Mouse (Mus musculus) C2C12 (cell line): Measurements from ENCODE around the gene Rnf217.
A peak's percentile ranks its signal among the peaks of the same experiment; 100 is the strongest.

ENCODE experiments used
- CEBPB ChIP-seq: IDR thresholded peaks from one replicate; pipeline ENCODE4 v1.6.1; 2011; ENCODE audit warnings: low read depth, mild to moderate bottlenecking, control low read depth, moderate library complexity
- CTCF ChIP-seq: IDR thresholded peaks from one replicate; pipeline ENCODE4 v1.5.1; 2011; ENCODE audit not compliant: control insufficient read depth, insufficient read depth, insufficient read length
- FOSL1 ChIP-seq: IDR thresholded peaks from one replicate; pipeline ENCODE4 v1.8.0; 2011; ENCODE audit warnings: mild to moderate bottlenecking, low read length; ENCODE audit not compliant: poor library complexity, insufficient read depth, severe bottlenecking
- MAX ChIP-seq: IDR thresholded peaks from one replicate; pipeline ENCODE4 v1.6.1; 2011; ENCODE audit warnings: mild to moderate bottlenecking, control low read depth
- MYOD1 ChIP-seq: IDR thresholded peaks from one replicate; pipeline ENCODE4 v1.6.1; 2011; ENCODE audit warnings: low read depth; ENCODE audit not compliant: control insufficient read depth, insufficient read length
- MYOG ChIP-seq: IDR thresholded peaks from one replicate; pipeline ENCODE4 v1.6.1; 2011; ENCODE audit not compliant: control insufficient read depth, insufficient read length; ENCODE audit errors: extremely low read depth
- USF1 ChIP-seq: IDR thresholded peaks from one replicate; pipeline ENCODE4 v1.6.1; 2011; ENCODE audit warnings: low read depth, mild to moderate bottlenecking, control low read depth, moderate library complexity

GRCm38 (mm10) chr10:31539351-31539750, 69.6 kb downstream of the Rnf217 start:
- TF ChIP-seq CTCF (no peak), MYOD1 (no peak), MYOG (no peak), MAX (no peak), CEBPB (peak; percentile 74), USF1 (no peak), FOSL1 (no peak)
